Mouse (Mus musculus): Measurements from ENCODE around the gene Phf24.

DNA sequence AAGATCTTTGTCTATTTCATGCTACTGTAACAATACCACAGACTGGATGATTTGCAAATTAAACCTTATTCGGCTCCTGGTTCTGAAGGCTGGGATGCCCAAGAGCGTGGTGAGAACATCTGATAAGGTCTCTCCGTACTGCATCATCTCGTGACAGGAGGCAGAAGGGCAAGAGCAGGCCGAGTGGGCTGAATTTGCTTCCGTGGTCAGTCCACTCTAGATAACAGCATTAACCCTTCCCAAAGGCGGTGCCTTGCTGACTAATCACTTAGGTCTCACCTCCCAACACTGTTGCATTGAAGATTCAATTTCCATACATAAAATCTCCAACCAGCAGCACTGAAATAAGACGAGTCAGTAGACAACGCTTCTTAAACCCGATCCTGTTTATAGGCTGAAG, 3.1 kb upstream of the Phf24 start:
- no peak for TF ChIP-seq CTCF (IDR thresholded peaks at IDR 0.05; ENCODE audit: insufficient read depth, low read length)
- no peak for TF ChIP-seq POLR2A (IDR thresholded peaks at IDR 0.05; ENCODE audit: borderline replicate concordance, extremely low read depth, low read depth, low read length)

All from lung, adult 2 months (tissue).